Mouse (Mus musculus): Measurements from ENCODE around the gene Smg6. TPM values are rescaled to one million over a fixed set of nuclear protein-coding genes. Genes with fewer than 3 reads are reported as not detected.

The Smg6 gene
- polyA plus RNA-seq, 1 experiment from 2014 or later: 19.8 TPM

DNA sequence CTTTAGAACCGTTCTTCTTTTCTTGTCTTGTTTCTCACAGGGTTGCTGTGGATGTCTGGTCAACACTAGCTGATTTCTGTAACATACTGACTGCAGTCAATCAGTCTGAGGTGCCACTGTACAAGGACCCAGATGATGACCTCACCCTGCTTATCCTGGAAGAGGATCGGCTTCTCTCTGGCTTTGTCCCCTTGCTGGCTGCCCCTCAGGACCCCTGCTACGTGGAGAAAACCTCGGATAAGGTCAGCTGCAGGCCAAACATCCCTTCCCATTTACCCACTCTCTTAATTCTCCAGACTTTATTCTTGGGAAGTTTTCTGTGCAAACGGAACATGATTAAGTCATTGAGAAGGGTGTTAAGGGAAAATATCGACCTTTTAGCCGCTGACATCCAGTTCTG, 128.1 kb downstream of the Smg6 start:
- peak; percentile 0; the same call in 1 of the 2 replicates for ATAC-seq (ENCODE audit: low FRiP score, low TSS enrichment)
- Histone ChIP-seq H3K27me3 (ENCODE audit: control insufficient read depth, insufficient read depth, low read length) (no peaks in the 10 kb centered on the region), H3K4me1 (ENCODE audit: control insufficient read depth, insufficient read depth, low read length) (peaks cover 58% of the 10 kb centered on the region), H3K9me3 (ENCODE audit: control insufficient read depth, low read length) (no peaks in the 10 kb centered on the region), H3K36me3 (ENCODE audit: control insufficient read depth, insufficient read depth, low read length) (peaks cover 3% of the 10 kb centered on the region; the same call in 1 of the 2 replicates), H3K4me2 (replicated peaks; ENCODE audit: low read depth, low read length) (peak overlapping the region; percentile 8; the same call in 1 of the 2 replicates), H3K9ac (ENCODE audit: low read depth, low read length) (peak overlapping the region; percentile 37; the same call in 1 of the 2 replicates), H3K4me3 (ENCODE audit: low read length) (no peak overlapping the region), H3K27ac (ENCODE audit: low read depth, low read length) (peak overlapping the region; percentile 91)
- WGBS: 41% methylated on average over 7 of the region's 7 CpGs

GRCm38 (mm10) chr11:75054184-75054877, 128.7 kb downstream of the Smg6 start:
- no peak overlapping the region for H3K4me2 ChIP-seq (replicated peaks; ENCODE audit: low read depth, low read length)

GRCm38 (mm10) chr11:75054878-75055214, 129.2 kb downstream of the Smg6 start:
- H3K4me3 ChIP-seq (ENCODE audit: low read length): no peak overlapping the region
- ATAC-seq (ENCODE audit: low FRiP score, low TSS enrichment): no peak
- H3K4me1 ChIP-seq (ENCODE audit: control insufficient read depth, insufficient read depth, low read length): peaks cover 47% of the 10 kb centered on the region
- H3K27ac ChIP-seq (ENCODE audit: low read depth, low read length): peak overlapping the region; percentile 91
- no peak overlapping the region for H3K9ac ChIP-seq (ENCODE audit: low read depth, low read length)
- no peak overlapping the region for H3K4me2 ChIP-seq (replicated peaks; ENCODE audit: low read depth, low read length)
- no peaks in the 10 kb centered on the region for H3K27me3 ChIP-seq (ENCODE audit: control insufficient read depth, insufficient read depth, low read length)
- H3K36me3 ChIP-seq (ENCODE audit: control insufficient read depth, insufficient read depth, low read length): peaks cover 3% of the 10 kb centered on the region; the same call in 1 of the 2 replicates
- 69% methylated on average over 3 of the region's 3 CpGs for WGBS
- H3K9me3 ChIP-seq (ENCODE audit: control insufficient read depth, low read length): no peaks in the 10 kb centered on the region

More at GRCm38 (mm10) chr11:75054184-75054877, 128.7 kb downstream of the Smg6 start:
- no peaks in the 10 kb centered on the region for H3K27me3 ChIP-seq (ENCODE audit: control insufficient read depth, insufficient read depth, low read length)
- 26% methylated on average over 5 of the region's 5 CpGs for WGBS
- H3K4me3 ChIP-seq (ENCODE audit: low read length): no peak overlapping the region
- H3K36me3 ChIP-seq (ENCODE audit: control insufficient read depth, insufficient read depth, low read length): peaks cover 3% of the 10 kb centered on the region; the same call in 1 of the 2 replicates
- peaks cover 52% of the 10 kb centered on the region for H3K4me1 ChIP-seq (ENCODE audit: control insufficient read depth, insufficient read depth, low read length)
- no peak overlapping the region for H3K9ac ChIP-seq (ENCODE audit: low read depth, low read length)
- H3K9me3 ChIP-seq (ENCODE audit: control insufficient read depth, low read length): no peaks in the 10 kb centered on the region
- peak overlapping the region; percentile 91 for H3K27ac ChIP-seq (ENCODE audit: low read depth, low read length)
- peak; percentile 77; the same call in 1 of the 2 replicates for ATAC-seq (ENCODE audit: low FRiP score, low TSS enrichment)

GRCm38 (mm10) chr11:75062650-75063049, 137.0 kb downstream of the Smg6 start:
- Histone ChIP-seq H3K4me3 (ENCODE audit: low read length) (no peak overlapping the region), H3K9me3 (ENCODE audit: control insufficient read depth, low read length) (no peaks in the 10 kb centered on the region), H3K27ac (ENCODE audit: low read depth, low read length) (no peak overlapping the region), H3K4me2 (replicated peaks; ENCODE audit: low read depth, low read length) (no peak overlapping the region), H3K4me1 (ENCODE audit: control insufficient read depth, insufficient read depth, low read length) (no peaks in the 10 kb centered on the region), H3K9ac (ENCODE audit: low read depth, low read length) (no peak overlapping the region), H3K27me3 (ENCODE audit: control insufficient read depth, insufficient read depth, low read length) (no peaks in the 10 kb centered on the region), H3K36me3 (ENCODE audit: control insufficient read depth, insufficient read depth, low read length) (no peaks in the 10 kb centered on the region; the same call in 1 of the 2 replicates)
- no peak for ATAC-seq (ENCODE audit: low FRiP score, low TSS enrichment)
- 96% methylated on average over 6 of the region's 6 CpGs for WGBS

- Histone ChIP-seq H3K27me3 (ENCODE audit: control insufficient read depth, insufficient read depth, low read length) (no peaks in the 10 kb centered on the region), H3K9me3 (ENCODE audit: control insufficient read depth, low read length) (no peaks in the 10 kb centered on the region), H3K4me3 (ENCODE audit: low read length) (no peak overlapping the region), H3K36me3 (ENCODE audit: control insufficient read depth, insufficient read depth, low read length) (no peaks in the 10 kb centered on the region; the same call in 1 of the 2 replicates), H3K27ac (ENCODE audit: low read depth, low read length) (no peak overlapping the region), H3K4me1 (ENCODE audit: control insufficient read depth, insufficient read depth, low read length) (no peaks in the 10 kb centered on the region), H3K9ac (ENCODE audit: low read depth, low read length) (no peak overlapping the region), H3K4me2 (replicated peaks; ENCODE audit: low read depth, low read length) (no peak overlapping the region)
- ATAC-seq (ENCODE audit: low FRiP score, low TSS enrichment): no peak
- WGBS: 91% methylated on average over 1 of the region's 1 CpGs
Observed at GRCm38 (mm10) chr11:75064266-75064665, 138.6 kb downstream of the Smg6 start.

DNA sequence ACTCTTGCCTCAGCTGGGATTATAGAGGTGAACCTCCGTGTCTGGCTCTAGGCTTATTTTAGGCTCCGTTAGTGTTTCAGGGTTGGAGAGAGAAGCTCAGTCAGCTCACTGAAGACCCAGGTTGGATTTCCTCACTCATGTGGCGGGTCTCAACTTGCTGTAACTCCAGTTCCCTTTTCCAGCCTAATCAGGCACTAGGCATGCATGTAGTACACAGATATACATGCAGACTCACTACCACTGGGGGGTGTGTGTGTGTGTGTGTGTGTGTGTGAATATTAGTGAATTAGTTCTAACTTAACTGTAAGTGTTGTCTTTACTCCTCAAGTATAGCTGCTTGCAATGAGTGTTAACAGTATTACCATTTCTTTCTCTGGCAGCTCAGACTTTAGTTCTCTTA, 145.7 kb downstream of the Smg6 start:
- H3K4me2 ChIP-seq (replicated peaks; ENCODE audit: low read depth, low read length): no peak overlapping the region
- no peak overlapping the region for H3K4me3 ChIP-seq (ENCODE audit: low read length)
- no peaks in the 10 kb centered on the region for H3K27me3 ChIP-seq (ENCODE audit: control insufficient read depth, insufficient read depth, low read length)
- 92% methylated on average over 3 of the region's 3 CpGs for WGBS
- ATAC-seq (ENCODE audit: low FRiP score, low TSS enrichment): no peak
- no peak overlapping the region for H3K27ac ChIP-seq (ENCODE audit: low read depth, low read length)
- peaks cover 10% of the 10 kb centered on the region; the same call in 1 of the 2 replicates for H3K4me1 ChIP-seq (ENCODE audit: control insufficient read depth, insufficient read depth, low read length)
- no peaks in the 10 kb centered on the region for H3K36me3 ChIP-seq (ENCODE audit: control insufficient read depth, insufficient read depth, low read length)
- no peak overlapping the region for H3K9ac ChIP-seq (ENCODE audit: low read depth, low read length)
- H3K9me3 ChIP-seq (ENCODE audit: control insufficient read depth, low read length): no peaks in the 10 kb centered on the region

DNA sequence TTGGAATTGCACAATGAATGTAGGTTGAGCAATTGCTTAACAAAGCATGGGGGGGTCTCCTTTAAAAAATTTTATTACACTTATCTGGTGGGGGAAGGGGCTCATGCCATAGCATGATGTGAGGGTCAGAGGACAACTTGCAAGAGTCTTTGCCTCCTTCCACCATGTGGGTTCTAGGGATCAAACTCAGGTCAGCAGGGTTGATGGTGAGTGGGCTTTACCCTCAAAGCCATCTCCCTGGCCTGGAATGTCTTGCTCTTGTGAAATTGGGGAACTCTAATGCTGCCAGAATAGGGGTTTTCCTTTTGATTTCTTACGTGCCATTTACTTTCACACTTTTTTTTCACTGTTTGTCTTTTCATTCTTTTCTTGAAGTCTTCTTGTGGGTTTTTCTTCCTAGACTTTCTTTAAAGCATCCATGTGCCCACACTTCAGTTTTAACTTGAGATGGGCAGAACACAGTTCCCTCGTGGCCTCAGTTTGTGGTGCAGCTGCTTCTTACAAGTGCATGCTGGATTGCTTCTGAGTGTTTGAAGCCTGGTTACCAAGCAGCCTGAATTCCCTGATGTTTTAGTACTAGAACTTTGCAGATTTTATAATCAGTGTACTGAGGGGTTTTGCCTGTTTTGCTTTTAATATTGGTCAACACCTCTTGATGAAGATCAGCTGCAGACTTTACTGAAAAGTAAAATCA, 147.5 kb downstream of the Smg6 start:
- Histone ChIP-seq H3K4me2 (replicated peaks; ENCODE audit: low read depth, low read length) (no peak overlapping the region), H3K36me3 (ENCODE audit: control insufficient read depth, insufficient read depth, low read length) (no peaks in the 10 kb centered on the region), H3K4me3 (ENCODE audit: low read length) (no peak overlapping the region), H3K4me1 (ENCODE audit: control insufficient read depth, insufficient read depth, low read length) (peaks cover 10% of the 10 kb centered on the region; the same call in 1 of the 2 replicates), H3K27ac (ENCODE audit: low read depth, low read length) (peak overlapping the region; percentile 27; the same call in 1 of the 2 replicates), H3K27me3 (ENCODE audit: control insufficient read depth, insufficient read depth, low read length) (no peaks in the 10 kb centered on the region), H3K9ac (ENCODE audit: low read depth, low read length) (no peak overlapping the region), H3K9me3 (ENCODE audit: control insufficient read depth, low read length) (no peaks in the 10 kb centered on the region)
- ATAC-seq (ENCODE audit: low FRiP score, low TSS enrichment): no peak
- 57% methylated on average over 2 of the region's 2 CpGs for WGBS

DNA sequence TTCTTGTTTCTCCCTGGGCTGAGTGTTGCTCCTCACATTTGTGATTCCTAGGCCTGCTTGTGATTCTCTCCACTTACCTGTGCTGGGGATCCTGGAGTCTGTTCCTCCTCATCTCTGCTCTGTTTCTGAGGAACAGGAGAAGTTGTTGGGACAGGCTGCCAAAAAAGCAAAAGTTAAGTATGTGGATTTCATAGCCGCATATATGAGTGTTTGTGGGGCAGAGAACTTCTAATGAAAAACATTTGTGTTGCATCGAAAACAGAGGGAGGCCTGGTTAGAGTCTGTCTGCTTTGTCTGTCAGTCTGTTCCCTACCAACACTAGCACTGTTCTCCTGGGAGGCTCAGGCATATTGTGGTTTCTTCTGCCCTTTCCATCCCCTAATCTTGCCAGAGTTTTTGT, 148.1 kb downstream of the Smg6 start:
- Histone ChIP-seq H3K9ac (ENCODE audit: low read depth, low read length) (no peak overlapping the region), H3K9me3 (ENCODE audit: control insufficient read depth, low read length) (no peaks in the 10 kb centered on the region), H3K4me1 (ENCODE audit: control insufficient read depth, insufficient read depth, low read length) (peaks cover 10% of the 10 kb centered on the region; the same call in 1 of the 2 replicates), H3K4me3 (ENCODE audit: low read length) (no peak overlapping the region), H3K27ac (ENCODE audit: low read depth, low read length) (peak overlapping the region; percentile 27; the same call in 1 of the 2 replicates), H3K27me3 (ENCODE audit: control insufficient read depth, insufficient read depth, low read length) (no peaks in the 10 kb centered on the region), H3K36me3 (ENCODE audit: control insufficient read depth, insufficient read depth, low read length) (no peaks in the 10 kb centered on the region), H3K4me2 (replicated peaks; ENCODE audit: low read depth, low read length) (no peak overlapping the region)
- no peak for ATAC-seq (ENCODE audit: low FRiP score, low TSS enrichment)
- WGBS: 78% methylated on average over 2 of the region's 2 CpGs

DNA sequence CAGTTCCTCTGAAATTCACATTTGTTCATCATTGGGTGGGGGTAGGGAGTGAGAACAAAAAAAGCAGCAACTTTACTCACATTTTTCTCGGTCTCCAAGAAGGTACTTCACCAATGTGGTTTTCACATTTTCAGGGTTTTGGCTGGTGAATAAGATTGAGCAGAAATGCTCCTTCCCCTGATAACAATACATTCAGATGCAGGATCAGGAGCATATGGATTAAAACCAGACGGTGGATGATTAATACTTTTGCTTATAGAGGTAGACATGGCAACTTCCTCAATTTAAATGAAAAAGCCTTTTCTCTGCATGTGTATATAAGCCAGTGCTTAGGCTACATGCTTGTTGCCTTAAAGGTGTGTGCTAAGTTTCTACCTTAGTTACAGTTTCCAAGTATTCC, 148.9 kb downstream of the Smg6 start:
- Histone ChIP-seq H3K4me1 (ENCODE audit: control insufficient read depth, insufficient read depth, low read length) (peaks cover 10% of the 10 kb centered on the region; the same call in 1 of the 2 replicates), H3K9ac (ENCODE audit: low read depth, low read length) (no peak overlapping the region), H3K4me2 (replicated peaks; ENCODE audit: low read depth, low read length) (no peak overlapping the region), H3K9me3 (ENCODE audit: control insufficient read depth, low read length) (no peaks in the 10 kb centered on the region), H3K27ac (ENCODE audit: low read depth, low read length) (no peak overlapping the region), H3K4me3 (ENCODE audit: low read length) (no peak overlapping the region), H3K36me3 (ENCODE audit: control insufficient read depth, insufficient read depth, low read length) (no peaks in the 10 kb centered on the region), H3K27me3 (ENCODE audit: control insufficient read depth, insufficient read depth, low read length) (no peaks in the 10 kb centered on the region)
- WGBS: 72% methylated on average over 2 of the region's 2 CpGs
- ATAC-seq (ENCODE audit: low FRiP score, low TSS enrichment): no peak

Measured in kidney, embryonic 14.5 days (tissue).